Mouse (Mus musculus) olfactory bulb, adult 2 months (tissue): ENCODE results near the gene Smg6. TPM values are rescaled to one million over a fixed set of nuclear protein-coding genes. Genes with fewer than 3 reads are reported as not detected.

Experiments used
- H3K27ac ChIP-seq: fragments of 200-500 bp; 2 replicates; pipeline ENCODE4 v1.5.1; 2012; ENCODE audit warnings: low read depth, low read length; ENCODE audit not compliant: insufficient read depth
- H3K4me1 ChIP-seq: fragments of 200-500 bp; 2 replicates; pipeline ENCODE4 v1.6.1; 2012; ENCODE audit warnings: low read length; ENCODE audit not compliant: control insufficient read depth, insufficient read depth
- H3K4me3 ChIP-seq: fragments of 200-500 bp; 2 replicates; pipeline ENCODE4 v1.5.1; 2012; ENCODE audit warnings: mild to moderate bottlenecking, low read depth, low read length, moderate library complexity; ENCODE audit not compliant: insufficient read depth
- CTCF ChIP-seq: fragments of 200-500 bp; IDR thresholded peaks from 2 replicates; pipeline ENCODE4 v1.5.1; 2012; ENCODE audit warnings: low read depth, mild to moderate bottlenecking, low read length, moderate library complexity; ENCODE audit not compliant: insufficient read depth
- POLR2A ChIP-seq: fragments of 200-500 bp; IDR thresholded peaks from 2 replicates; pipeline ENCODE4 v1.6.1; 2012; ENCODE audit warnings: mild to moderate bottlenecking, low read depth, low read length, moderate library complexity; ENCODE audit not compliant: insufficient read depth
- WGBS: fragments of 180-500 bp; shearing (Covaris S2); methylation state at CpG from one replicate; pipeline ENCODE4 v1.1.7; 2018; 5-methylcytosine and 5-hydroxymethylcytosine counted together
- polyA plus RNA-seq: library from polyadenylated mRNA; stranded (reverse); fragments of >200 nt; gene quantifications from 2 replicates; pipeline ENCODE4 v1.2.4, GENCODE M21; 2012; ENCODE audit warnings: low replicate concordance; ENCODE audit not compliant: missing spikeins, insufficient read depth, insufficient read length

The Smg6 gene
- polyA plus RNA-seq, 1 experiment = 86.4 TPM

DNA sequence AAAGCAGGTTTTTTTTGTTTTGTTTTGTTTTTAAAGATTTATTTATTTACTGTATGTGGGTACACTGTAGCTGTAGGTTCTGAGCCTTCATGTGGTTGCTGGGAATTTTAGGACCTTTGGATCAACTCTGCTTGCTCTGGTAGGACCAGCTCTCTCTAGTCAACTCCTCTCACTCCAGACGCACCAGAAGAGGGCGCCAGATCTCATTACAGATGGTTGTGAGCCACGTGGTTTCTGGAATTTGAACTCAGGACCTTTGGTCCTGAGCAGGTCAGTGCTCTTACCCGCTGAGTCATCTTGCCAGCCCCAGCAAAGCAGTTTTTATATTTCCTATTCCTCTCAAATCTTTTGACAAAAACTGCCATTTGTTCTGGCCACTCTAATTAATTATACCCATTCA, 1.5 kb upstream of the Smg6 start:
- Histone ChIP-seq H3K4me3 (no peak overlapping the region), H3K27ac (no peak overlapping the region), H3K4me1 (peaks cover 2% of the 10 kb centered on the region)
- 60% methylated on average over 4 of the region's 4 CpGs for WGBS
- no peak for TF ChIP-seq CTCF
- TF ChIP-seq POLR2A = no peak

GRCm38 (mm10) chr11:74926388-74927005, 874 bp downstream of the Smg6 start:
- 5% methylated on average over 11 of the region's 11 CpGs for WGBS
- TF ChIP-seq POLR2A (no peak), CTCF (no peak)
- H3K27ac ChIP-seq = peak overlapping the region; percentile 75; the same call in 1 of the 2 replicates
- H3K4me3 ChIP-seq = peak overlapping the region; percentile 71
- peaks cover 2% of the 10 kb centered on the region for H3K4me1 ChIP-seq

DNA sequence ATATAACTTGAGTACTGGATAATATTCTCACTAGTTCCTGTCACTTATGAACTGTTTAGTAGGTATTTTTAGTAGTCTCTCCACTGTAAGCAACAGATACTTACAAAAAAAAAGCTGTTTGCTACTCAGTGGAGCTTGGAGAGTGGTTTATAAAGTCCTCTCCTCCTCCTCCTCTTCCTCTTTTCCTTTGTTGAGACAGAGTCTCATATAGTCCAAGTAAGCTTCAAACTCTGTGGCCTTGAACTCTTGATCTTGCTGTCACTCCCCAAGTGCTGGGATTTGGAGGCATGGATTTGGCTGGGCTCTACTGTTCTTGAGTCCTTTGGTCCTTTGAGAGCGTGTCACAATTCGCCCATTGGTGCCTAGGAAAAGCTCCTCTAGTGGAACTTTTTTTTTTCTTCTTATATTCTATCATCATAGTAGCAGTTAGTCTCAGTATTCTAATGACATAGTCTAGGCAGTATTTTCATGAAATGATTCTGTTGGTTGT, 1.7 kb downstream of the Smg6 start:
- Histone ChIP-seq H3K27ac (no peak overlapping the region), H3K4me1 (peaks cover 2% of the 10 kb centered on the region), H3K4me3 (no peak overlapping the region)
- 81% methylated on average over 2 of the region's 2 CpGs for WGBS
- no peak for TF ChIP-seq POLR2A
- no peak for TF ChIP-seq CTCF

GRCm38 (mm10) chr11:74929111-74929510, 3.5 kb downstream of the Smg6 start:
- Histone ChIP-seq H3K4me3 (no peak overlapping the region), H3K4me1 (peaks cover 2% of the 10 kb centered on the region), H3K27ac (no peak overlapping the region)
- WGBS = 91% methylated on average over 4 of the region's 4 CpGs
- TF ChIP-seq CTCF = no peak

GRCm38 (mm10) chr11:74930391-74930790, 4.8 kb downstream of the Smg6 start:
- no peak overlapping the region for H3K4me3 ChIP-seq
- no peak overlapping the region for H3K27ac ChIP-seq
- no peak for TF ChIP-seq CTCF
- no peak for TF ChIP-seq POLR2A
- 92% methylated on average over 7 of the region's 7 CpGs for WGBS
- H3K4me1 ChIP-seq = no peaks in the 10 kb centered on the region

DNA sequence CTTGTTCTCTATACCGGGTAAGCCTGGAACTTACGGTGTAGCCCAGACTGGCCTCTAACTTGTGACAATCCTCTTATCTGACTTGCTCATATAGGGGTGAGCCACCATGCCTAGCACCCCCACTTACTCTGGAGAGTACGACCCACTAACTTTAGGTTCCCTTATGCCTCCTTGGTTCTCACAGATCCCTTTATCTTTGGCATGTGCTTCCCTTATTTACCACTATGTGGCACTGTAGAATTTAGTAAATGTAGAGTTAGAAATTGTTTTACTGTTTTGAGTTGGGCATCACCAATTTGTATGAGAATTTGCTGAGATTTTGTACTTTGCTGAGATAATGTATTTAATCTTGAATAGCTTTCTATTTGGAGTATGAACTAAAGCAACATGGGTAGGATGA, 20.7 kb downstream of the Smg6 start:
- WGBS = 63% methylated on average over 3 of the region's 3 CpGs
- H3K4me1 ChIP-seq = no peaks in the 10 kb centered on the region
- TF ChIP-seq POLR2A (no peak), CTCF (no peak)

DNA sequence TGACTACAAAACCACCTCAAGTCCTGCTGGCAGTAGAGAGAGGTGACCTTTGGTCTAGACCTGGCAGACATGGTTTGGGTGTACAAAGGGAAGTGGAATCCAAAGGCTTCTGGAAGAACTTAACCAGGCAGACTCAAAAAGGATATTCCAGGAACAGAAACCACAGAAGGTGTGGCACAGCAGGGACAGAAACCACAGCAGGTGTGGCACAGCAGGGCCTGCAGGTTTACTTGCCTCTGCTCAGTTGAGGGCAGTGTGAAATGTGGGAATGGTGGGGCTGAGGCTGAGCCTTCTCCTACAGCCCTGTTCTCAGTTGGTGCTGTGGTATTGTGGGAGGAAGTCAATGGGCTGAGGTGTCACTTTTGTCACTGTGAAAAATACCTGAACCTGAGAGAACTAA, 29.3 kb downstream of the Smg6 start:
- TF ChIP-seq POLR2A (no peak), CTCF (no peak)
- H3K27ac ChIP-seq = no peak overlapping the region

More for the DNA sequence above, 20.7 kb downstream of the Smg6 start:
- Histone ChIP-seq H3K27ac (no peak overlapping the region), H3K4me3 (no peak overlapping the region)

GRCm38 (mm10) chr11:74956006-74956405, 30.4 kb downstream of the Smg6 start:
- Histone ChIP-seq H3K4me1 (peaks cover 2% of the 10 kb centered on the region; the same call in 1 of the 2 replicates), H3K4me3 (no peak overlapping the region), H3K27ac (no peak overlapping the region)
- no peak for TF ChIP-seq POLR2A
- TF ChIP-seq CTCF = no peak

More for the DNA sequence above, 29.3 kb downstream of the Smg6 start:
- Histone ChIP-seq H3K4me1 (peaks cover 2% of the 10 kb centered on the region; the same call in 1 of the 2 replicates), H3K4me3 (no peak overlapping the region)

- WGBS = 87% methylated on average over 2 of the region's 2 CpGs
- Histone ChIP-seq H3K4me3 (no peak overlapping the region), H3K27ac (no peak overlapping the region), H3K4me1 (peaks cover 2% of the 10 kb centered on the region; the same call in 1 of the 2 replicates)
- TF ChIP-seq POLR2A (no peak), CTCF (no peak)
Measured at GRCm38 (mm10) chr11:74957600-74957999, 32.0 kb downstream of the Smg6 start.
